Mouse (Mus musculus) common myeloid progenitor, adult 5-6 weeks (primary cell): ENCODE results near the gene Atp1b1. TPM values are rescaled to one million over a fixed set of nuclear protein-coding genes. Genes with fewer than 3 reads are reported as not detected.

Experiments used
- ATAC-seq: replicated peaks from 2 replicates; pipeline ENCODE4 v1.8.0; 2016; ENCODE audit warnings: low read depth, mild to moderate bottlenecking, moderate TSS enrichment, inconsistent platforms; ENCODE audit not compliant: poor library complexity, severe bottlenecking
- total RNA-seq: library from RNA; stranded (forward); fragments of 200-1000, 187-1606 nt; gene quantifications from 2 replicates; pipeline ENCODE4 v1.2.3, GENCODE M21; 2017

Gene Atp1b1
- total RNA-seq, 1 experiment from 2014 or later, result 1.4 TPM

GRCm38 (mm10) chr1:164406506-164406905 is 51.6 kb downstream of the Atp1b1 start:
- ATAC-seq, result no peak

GRCm38 (mm10) chr1:164405385-164405802 is 52.8 kb downstream of the Atp1b1 start:
- no peak for ATAC-seq

DNA sequence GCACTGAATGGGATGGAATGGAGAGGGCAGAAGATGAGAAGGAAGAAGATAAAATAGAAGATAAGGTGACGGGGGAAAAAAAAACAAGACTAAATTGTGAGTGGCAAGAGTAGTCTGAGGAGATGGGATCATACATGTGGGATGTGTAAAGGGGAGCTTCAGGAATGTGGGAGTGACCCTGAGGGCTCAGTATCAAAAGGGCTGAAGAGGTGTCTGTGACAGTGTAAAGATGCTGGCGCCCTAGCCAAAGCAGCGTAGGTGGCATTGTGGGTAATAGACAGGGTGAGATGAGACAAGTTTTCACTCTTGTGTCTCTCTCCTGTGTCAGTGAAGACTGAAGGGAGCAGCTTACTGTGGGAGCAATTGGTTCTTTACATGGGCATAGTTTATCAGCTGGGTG is 58.6 kb downstream of the Atp1b1 start:
- no peak for ATAC-seq

- ATAC-seq, result no peak
These were observed 60.5 kb downstream of the Atp1b1 start for GRCm38 (mm10) chr1:164397672-164398071.

- ATAC-seq, result no peak
These were observed 62.9 kb downstream of the Atp1b1 start for GRCm38 (mm10) chr1:164395131-164395780.

GRCm38 (mm10) chr1:164392176-164392575 is 66.0 kb downstream of the Atp1b1 start:
- no peak for ATAC-seq

DNA sequence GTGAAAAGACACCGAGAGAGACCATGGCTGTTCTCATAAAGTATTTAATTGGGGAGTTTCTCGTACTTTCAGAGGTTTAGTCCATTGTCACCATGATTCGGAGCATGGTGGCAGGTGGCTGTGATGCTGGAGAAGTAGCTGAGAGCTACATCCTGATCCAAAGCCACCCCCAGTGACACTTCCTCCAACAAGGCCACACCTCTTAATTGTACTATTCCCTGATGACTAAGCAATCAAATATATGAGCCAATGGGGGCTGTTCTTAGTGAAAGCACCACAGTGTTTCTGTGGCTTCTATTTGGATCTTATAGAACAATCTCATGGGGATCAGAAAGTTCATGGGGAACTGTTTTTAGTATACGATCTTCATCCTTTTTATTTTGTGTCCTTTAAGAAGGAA is 68.4 kb downstream of the Atp1b1 start:
- peak; percentile 52; the same call in 1 of the 2 replicates for ATAC-seq

Other genes with a start within 250 kb of the Atp1b1 start
- 4.7 and 5.1 TPM in 2 replicates for gene Slc19a2, start 209.3 kb downstream of the Atp1b1 start, total RNA-seq
- gene Ccdc181, start 182.8 kb downstream of the Atp1b1 start, total RNA-seq, result 37.2 and 38.9 TPM in 2 replicates
- 37.0 and 37.3 TPM in 2 replicates for gene Nme7, start 154.2 kb downstream of the Atp1b1 start, total RNA-seq
- gene Blzf1, start 150.9 kb downstream of the Atp1b1 start, total RNA-seq, result 35.9 and 36.5 TPM in 2 replicates